Mouse (Mus musculus) ES-Bruce4 (cell line): ENCODE results near the gene Ebp.

ENCODE experiments used
- CTCF ChIP-seq: IDR thresholded peaks from one replicate; pipeline ENCODE4 v1.8.1; 2011; ENCODE audit warnings: low read depth, low read length
- POLR2A ChIP-seq: IDR thresholded peaks from one replicate; pipeline ENCODE4 v1.8.1; 2011; ENCODE audit warnings: low read length; ENCODE audit not compliant: insufficient read depth

DNA sequence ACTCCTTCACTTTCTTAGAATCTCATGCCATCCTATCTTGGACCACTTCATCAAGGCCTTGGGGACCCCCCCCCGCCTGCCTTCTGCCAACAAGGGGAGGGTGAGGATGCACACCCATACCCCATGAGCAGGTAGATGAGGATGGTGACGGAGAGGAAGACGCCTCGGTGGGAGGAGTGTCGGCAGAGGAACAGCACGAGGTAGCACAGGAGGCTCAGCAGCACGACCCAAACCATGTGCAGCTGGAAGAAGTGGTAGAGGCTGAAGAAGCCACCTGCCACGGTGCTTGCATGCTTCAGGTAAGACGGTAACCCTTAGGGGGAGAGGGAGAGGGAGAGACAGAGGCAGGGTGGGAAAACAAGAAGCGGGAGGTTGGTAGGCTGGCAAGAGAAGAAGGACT is 10.8 kb upstream of the Ebp start:
- no peak for TF ChIP-seq CTCF
- TF ChIP-seq POLR2A, result no peak
